Mouse (Mus musculus): Measurements from ENCODE around the gene Vmn1r28.
"Not testable (repeated sequence)": the region's sequence is repeated elsewhere in the genome, so short reads cannot be mapped to it uniquely, and the experiment has no call there.

Gene Vmn1r28

GRCm38 (mm10) chr6:58261737-58262136 lies at the start of gene Vmn1r28:
TSS of gene Vmn1r28 (plus strand) at chr6:58262037.
- DNase-seq, result no peak

- DNase-seq, result no peak
Observed at GRCm38 (mm10) chr6:58216119-58216518, 45.7 kb upstream of the Vmn1r28 start.

- no peak for DNase-seq
Observed at GRCm38 (mm10) chr6:58218721-58219120, 43.1 kb upstream of the Vmn1r28 start, which contains the start of gene Vmn1r27. TSS of gene Vmn1r27 (minus strand) at chr6:58218821.

GRCm38 (mm10) chr6:58279661-58280060 lies 17.8 kb downstream of the Vmn1r28 start:
- DNase-seq, result not testable (repeated sequence)

DNA sequence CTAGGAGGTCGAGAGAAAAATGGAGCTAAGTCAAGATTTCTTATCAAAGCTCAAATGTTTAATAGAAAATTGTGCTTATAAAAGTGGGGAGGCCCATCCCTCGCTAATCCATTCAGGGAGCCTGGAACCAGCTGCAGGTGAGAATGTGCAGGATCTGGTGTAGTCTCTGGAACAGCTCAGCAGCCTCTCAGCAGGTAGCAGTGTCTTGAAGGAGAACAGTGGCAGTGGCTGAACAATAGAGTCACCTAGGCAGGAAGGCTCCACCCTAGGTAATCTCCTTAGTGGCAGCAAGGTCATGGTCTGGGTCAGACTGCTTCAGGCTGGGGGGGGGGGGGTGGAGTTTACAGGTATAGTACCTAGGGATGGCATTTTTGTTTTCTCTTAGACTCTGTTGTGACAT lies 30.4 kb downstream of the Vmn1r28 start:
- DNase-seq, result no peak

DNA sequence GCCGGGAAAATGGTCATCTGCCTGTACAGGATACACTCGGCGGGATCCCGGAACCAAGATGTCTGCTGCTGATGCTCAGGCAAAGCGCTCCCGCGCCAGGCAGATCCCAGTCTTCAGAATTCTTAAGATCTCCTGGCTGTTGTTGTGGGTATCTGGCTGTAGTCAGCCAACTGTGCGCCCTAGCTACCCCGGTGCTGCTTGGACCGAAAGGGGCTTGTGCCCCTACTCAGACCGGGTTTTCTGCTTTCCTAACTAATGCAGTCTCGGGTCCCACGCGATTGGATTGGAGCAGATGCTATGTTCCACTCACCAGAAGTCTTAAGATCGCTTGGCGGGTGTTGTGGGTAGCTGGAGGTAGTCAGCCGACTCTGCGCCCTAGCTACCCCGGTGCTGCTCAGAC lies 36.7 kb downstream of the Vmn1r28 start:
- not testable (repeated sequence) for DNase-seq

GRCm38 (mm10) chr6:58301249-58301648 lies 39.4 kb downstream of the Vmn1r28 start, which contains the start of gene Vmn1r29:
TSS of gene Vmn1r29 (plus strand) at chr6:58301549.
- no peak for DNase-seq
